Mouse (Mus musculus) hindlimb bud, embryonic 11.5 days (tissue): ENCODE data around the gene Lcmt2.

Source experiments
- DNase-seq: peaks from one replicate; pipeline ENCODE4 v3.0.0-alpha.2; 2012; ENCODE audit warnings: low read depth, low spot score; ENCODE audit errors: extremely low spot score

The Lcmt2 gene

DNA sequence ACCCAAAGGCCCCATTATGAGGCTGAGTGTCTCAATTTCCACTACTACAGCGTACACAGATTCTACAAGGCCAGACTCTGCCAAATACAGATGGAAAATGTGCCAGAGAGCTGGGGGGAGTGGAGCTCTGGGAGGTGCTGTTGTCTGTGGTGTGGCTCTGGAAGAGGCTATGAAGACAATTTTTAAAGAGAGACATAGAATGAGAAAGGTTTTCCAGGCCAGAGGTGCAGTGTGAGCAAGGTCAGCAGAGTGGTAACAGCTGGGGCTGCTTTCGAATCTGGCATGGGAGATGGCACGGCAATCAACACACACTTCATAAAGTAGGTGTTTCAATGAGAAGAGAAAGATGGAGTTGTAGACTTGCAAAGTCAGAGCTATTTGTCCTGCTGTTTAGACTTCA is 21.2 kb downstream of the Lcmt2 start:
- DNase-seq = no peak

DNA sequence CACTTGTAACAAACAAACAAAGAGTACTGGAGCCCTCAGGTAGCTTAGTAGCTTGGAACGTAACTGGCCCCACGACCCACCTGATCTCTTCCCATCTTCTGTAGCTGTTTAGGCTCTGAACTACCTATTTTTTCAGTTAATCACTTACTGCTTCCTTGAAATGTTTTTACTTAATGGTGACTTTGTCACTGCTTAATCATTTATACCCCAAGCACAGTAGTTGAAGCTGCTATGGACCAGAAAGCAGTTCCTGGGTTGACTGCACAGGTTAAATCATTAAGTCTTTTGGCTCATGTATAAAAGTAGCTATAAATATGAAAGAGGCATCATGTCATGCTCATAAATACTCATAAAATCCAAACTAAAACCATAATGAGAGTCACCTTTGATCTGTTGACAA is 25.0 kb downstream of the Lcmt2 start:
- DNase-seq = no peak

- DNase-seq = no peak
These were observed 30.8 kb downstream of the Lcmt2 start, which contains the start of gene Tgm7 for GRCm38 (mm10) chr2:121109695-121110094. Gene Tgm7, minus strand, starts transcription at chr2:121109795.

DNA sequence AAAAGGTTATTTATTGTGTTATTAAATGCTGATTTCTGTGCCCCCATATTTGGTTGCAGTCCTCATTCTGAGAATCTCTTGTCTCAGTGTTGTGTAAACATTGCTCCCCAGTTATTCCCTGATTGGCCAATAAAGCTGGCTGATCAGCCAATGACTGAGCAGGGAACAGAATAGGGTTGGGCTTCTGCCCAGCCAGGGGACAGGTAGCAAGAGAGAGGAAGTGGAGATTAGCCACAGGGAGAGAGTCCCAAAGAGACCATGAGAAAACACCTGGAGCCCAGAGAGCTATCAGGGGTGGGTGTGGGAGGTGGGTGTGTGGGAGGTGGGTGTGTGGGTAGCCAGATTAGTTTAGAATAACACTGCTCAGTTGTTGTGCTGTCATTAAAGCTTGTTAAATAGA is 34.5 kb downstream of the Lcmt2 start:
- no peak for DNase-seq

DNA sequence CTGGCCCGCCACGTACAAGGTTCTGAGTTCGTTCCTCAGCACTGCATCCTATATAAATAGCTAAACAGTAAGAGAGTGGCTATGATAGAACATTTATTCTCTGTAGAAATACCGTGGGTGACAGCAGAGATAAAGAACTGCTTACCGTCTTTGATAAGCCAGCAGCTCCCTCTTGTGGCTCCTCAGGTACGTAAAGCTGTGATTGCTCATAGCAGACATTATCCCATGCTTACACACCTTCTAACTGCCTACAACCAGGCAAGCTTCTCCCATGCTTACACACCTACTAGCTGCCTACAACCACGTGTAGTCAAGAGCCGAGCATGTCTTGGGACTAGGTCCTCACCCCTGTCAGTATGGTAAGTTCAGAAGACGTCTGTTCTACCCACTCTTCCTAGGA is 38.4 kb downstream of the Lcmt2 start:
- peak; percentile 37 for DNase-seq

- no peak for DNase-seq
These were observed 50.7 kb downstream of the Lcmt2 start for GRCm38 (mm10) chr2:121089751-121090150.

DNA sequence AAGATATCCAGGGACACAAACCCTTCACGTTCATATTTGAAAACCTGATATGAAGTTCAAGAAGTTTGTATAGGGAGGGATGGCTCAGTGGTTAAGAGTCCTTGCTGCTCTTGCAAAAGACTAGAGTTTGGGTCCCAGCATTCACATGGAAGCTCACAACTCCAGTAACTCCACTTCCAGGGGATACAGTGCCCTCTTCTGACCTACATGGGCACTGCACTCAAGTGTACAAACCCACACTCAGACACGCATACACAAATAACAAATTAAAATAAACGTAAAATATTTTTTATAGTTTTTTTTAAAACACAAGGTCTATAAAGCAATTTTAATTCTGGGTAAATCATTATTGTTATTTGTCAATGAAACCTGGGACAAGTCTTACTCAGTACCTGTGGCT is 51.9 kb downstream of the Lcmt2 start:
- no peak for DNase-seq

DNA sequence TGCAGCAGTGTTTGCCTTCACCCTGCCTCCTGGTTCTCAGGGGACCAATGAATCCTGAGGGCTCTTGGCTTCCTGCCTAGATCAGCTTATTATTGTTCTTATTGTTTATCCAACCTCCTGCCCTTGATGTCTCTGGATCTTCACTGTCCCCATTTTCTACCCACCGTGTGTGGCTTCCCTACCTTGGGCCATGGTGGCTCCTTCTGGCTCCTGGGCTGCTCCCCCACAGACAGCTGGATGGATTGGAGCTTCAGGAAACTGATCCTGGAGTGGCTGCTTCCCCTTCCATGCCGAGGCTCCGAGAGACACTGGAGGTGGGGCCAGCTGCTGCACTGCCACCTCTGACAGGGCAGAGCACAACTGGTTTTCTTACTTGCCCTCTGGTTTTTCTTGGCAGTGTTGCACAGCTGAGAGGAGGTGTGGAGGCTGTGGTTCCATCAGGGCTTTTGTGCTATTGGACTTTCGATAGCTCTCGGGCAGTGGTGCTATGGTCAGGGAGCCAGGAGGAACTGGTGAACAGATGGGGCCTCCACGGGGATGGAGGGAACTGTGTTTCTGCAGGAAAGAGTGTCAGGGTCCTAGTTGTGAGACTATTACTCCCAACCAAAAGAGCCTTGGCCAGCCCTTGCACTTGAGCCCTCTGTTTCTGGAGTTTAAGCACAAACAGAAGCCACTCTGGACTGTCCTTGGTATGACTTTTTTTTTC is 54.8 kb downstream of the Lcmt2 start, which contains the start of gene Tgm5:
TSS of gene Tgm5 (minus strand) at position 362 of the 706 bp plus-strand sequence.
- DNase-seq = no peak

DNA sequence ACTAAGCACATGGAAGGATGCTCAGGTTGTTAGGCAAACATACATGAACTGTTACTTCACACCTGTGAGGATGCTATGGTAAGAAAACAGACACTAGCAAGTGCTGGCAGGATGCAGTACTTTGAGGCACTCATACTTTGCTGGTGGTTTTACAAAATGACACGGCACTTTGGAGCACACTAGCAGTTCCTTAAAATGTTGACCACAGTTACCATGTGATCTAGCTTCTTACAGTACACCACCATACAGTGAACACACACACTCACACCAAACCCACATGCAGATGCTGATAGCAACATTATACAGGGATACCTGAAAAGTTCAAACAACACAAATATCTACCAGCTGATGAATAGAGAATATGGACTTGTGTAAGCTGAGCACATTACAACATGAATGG is 57.8 kb downstream of the Lcmt2 start:
- no peak for DNase-seq
